Comparison of ENCODE assay signal across 22 mouse cellular contexts in the genomic region with DNA sequence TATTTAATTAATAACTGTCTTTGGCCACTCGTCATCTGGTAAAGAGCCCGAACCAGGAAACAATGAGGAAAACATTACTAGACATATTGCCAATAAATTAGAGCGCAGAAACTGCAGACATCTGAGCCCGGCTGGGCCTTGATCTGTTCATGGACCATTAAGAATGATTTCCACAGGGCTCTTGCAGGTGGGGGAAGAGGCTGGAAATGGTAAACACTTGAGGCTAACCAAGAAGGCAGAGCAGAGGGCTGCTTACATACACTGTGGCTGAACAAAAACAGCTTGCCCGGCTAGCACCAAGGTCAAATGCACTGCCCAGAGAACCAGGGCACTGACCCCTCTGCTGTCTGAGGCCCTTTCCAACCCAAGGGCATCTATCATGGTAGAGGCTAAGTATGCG.
DNase-seq lines count a peak whose midpoint lies in the region; ATAC-seq and TF ChIP-seq lines count a peak whose summit lies in the region.
"Had no signal": no experiment of that assay in that cellular context is flagged by ENCODE, and none has a peak within 500 bp of the region (broad histone marks: within the 10 kb centered on the region; RNA-seq: fewer than 3 reads in every experiment).

No protein-coding gene starts in this region.

- no peak overlapping the region for H3K4me2 ChIP-seq in kidney, embryonic 16.5 days (replicated peaks; ENCODE audit: low read depth, low read length)
- H3K4me2 ChIP-seq in embryonic facial prominence, embryonic 11.5 days (ENCODE audit: low read depth, low read length) = no peak overlapping the region
- no peak overlapping the region for H3K4me2 ChIP-seq in stomach, postnatal 0 days (replicated peaks; ENCODE audit: low read depth)
- H3K4me2 ChIP-seq: heart, embryonic 11.5 days; liver, embryonic 15.5 days; midbrain, embryonic 12.5 days had no signal

- H3K27ac ChIP-seq in kidney, embryonic 16.5 days (ENCODE audit: low read length) = no peak overlapping the region
- H3K27ac ChIP-seq in embryonic facial prominence, embryonic 11.5 days (replicated peaks; ENCODE audit: low read depth, low read length) = no peak overlapping the region
- no peak overlapping the region for H3K27ac ChIP-seq in stomach, postnatal 0 days (replicated peaks)
- H3K27ac ChIP-seq: gastrocnemius, adult 2 months; liver, embryonic 15.5 days; macrophage; midbrain, embryonic 12.5 days had no signal

- 20% methylated on average over 6 of the region's 6 CpGs for WGBS in kidney, embryonic 16.5 days
- 49% methylated on average over 6 of the region's 6 CpGs for WGBS in embryonic facial prominence, embryonic 11.5 days
- WGBS in stomach, postnatal 0 days = 53% methylated on average over 6 of the region's 6 CpGs

- H3K9me3 ChIP-seq in kidney, embryonic 16.5 days (ENCODE audit: low read length) = no peaks in the 10 kb centered on the region
- no peaks in the 10 kb centered on the region for H3K9me3 ChIP-seq in embryonic facial prominence, embryonic 11.5 days (replicated peaks; ENCODE audit: control insufficient read depth, low read length)
- H3K9me3 ChIP-seq in stomach, postnatal 0 days (ENCODE audit: control insufficient read depth, low read length) = no peaks in the 10 kb centered on the region
- H3K9me3 ChIP-seq: liver, embryonic 15.5 days; midbrain, embryonic 12.5 days had no signal

- TF ChIP-seq CTCF in stomach, postnatal 0 days (IDR thresholded peaks at IDR 0.05; ENCODE audit: low read depth) = no peak

- ATAC-seq in kidney, embryonic 16.5 days (ENCODE audit: low FRiP score, low TSS enrichment) = peak; percentile 84
- ATAC-seq in embryonic facial prominence, embryonic 11.5 days (replicated peaks; ENCODE audit: insufficient number of reproducible peaks, low FRiP score, low TSS enrichment, low read depth) = no peak
- no peak for ATAC-seq in stomach, postnatal 0 days (ENCODE audit: low FRiP score, low TSS enrichment)
- ATAC-seq: forebrain, embryonic 16.5 days; hindbrain, embryonic 16.5 days; intestine, postnatal 0 days had no signal

- no peaks in the 10 kb centered on the region for H3K36me3 ChIP-seq in kidney, embryonic 16.5 days (ENCODE audit: insufficient read depth, low read length)
- H3K36me3 ChIP-seq in embryonic facial prominence, embryonic 11.5 days (replicated peaks; ENCODE audit: control insufficient read depth, insufficient read depth, low read depth, low read length) = no peaks in the 10 kb centered on the region
- H3K36me3 ChIP-seq in stomach, postnatal 0 days (ENCODE audit: control insufficient read depth, insufficient read depth, low read length) = no peaks in the 10 kb centered on the region
- H3K36me3 ChIP-seq: liver, embryonic 15.5 days; midbrain, embryonic 12.5 days had no signal

- no peak overlapping the region for H3K9ac ChIP-seq in kidney, embryonic 16.5 days (replicated peaks; ENCODE audit: low read length)
- no peak overlapping the region for H3K9ac ChIP-seq in embryonic facial prominence, embryonic 11.5 days (replicated peaks; ENCODE audit: low read length)
- no peak overlapping the region for H3K9ac ChIP-seq in stomach, postnatal 0 days (ENCODE audit: low read length)
- H3K9ac ChIP-seq: liver, embryonic 15.5 days; midbrain, embryonic 12.5 days had no signal

- H3K4me1 ChIP-seq in kidney, embryonic 16.5 days (ENCODE audit: insufficient read depth, low read length) = peaks cover 12% of the 10 kb centered on the region
- H3K4me1 ChIP-seq in embryonic facial prominence, embryonic 11.5 days (ENCODE audit: control insufficient read depth, insufficient read depth, low read length) = no peaks in the 10 kb centered on the region
- no peaks in the 10 kb centered on the region for H3K4me1 ChIP-seq in stomach, postnatal 0 days (replicated peaks; ENCODE audit: control insufficient read depth, insufficient read depth)
- H3K4me1 ChIP-seq: liver, embryonic 15.5 days; midbrain, embryonic 12.5 days had no signal

- no peak overlapping the region for H3K4me3 ChIP-seq in kidney, embryonic 16.5 days (ENCODE audit: low read length)
- H3K4me3 ChIP-seq in embryonic facial prominence, embryonic 11.5 days (ENCODE audit: low read depth, low read length) = no peak overlapping the region
- H3K4me3 ChIP-seq in stomach, postnatal 0 days (ENCODE audit: low read depth, low read length) = no peak overlapping the region
- H3K4me3 ChIP-seq: gastrocnemius, adult 2 months; liver, embryonic 15.5 days; midbrain, embryonic 12.5 days had no signal

- no peak for DNase-seq in kidney, adult 18-20 months
- peak; percentile 54 for DNase-seq in embryonic facial prominence, embryonic 11.5 days (ENCODE audit: low spot score)
- peak; percentile 74 for DNase-seq in forelimb bud, embryonic 11.5 days (ENCODE audit: low read depth, low spot score)
- peak; percentile 65 for DNase-seq in mesoderm, embryonic 11.5 days (ENCODE audit: low read depth, low spot score)
- DNase-seq in heart, postnatal 14 days = no peak
- DNase-seq in layer of hippocampus, postnatal 25 days (ENCODE audit: extremely low spot score in 1 of 2, low spot score in 1 of 2) = no peak
- DNase-seq in stomach, postnatal 0 days (ENCODE audit: low spot score) = no peak
- DNase-seq: adrenal gland, adult 2 months; cerebellum, adult 9-10 months; gastrocnemius, adult 2 months; heart, postnatal 10 days; left cerebral cortex, postnatal 4 days; right cerebral cortex, postnatal 14 days; thymus, adult 2 months had no signal

- no peaks in the 10 kb centered on the region for H3K27me3 ChIP-seq in kidney, embryonic 16.5 days (ENCODE audit: insufficient read depth, low read length)
- H3K27me3 ChIP-seq in embryonic facial prominence, embryonic 11.5 days (ENCODE audit: control insufficient read depth, insufficient read depth, low read length) = no peaks in the 10 kb centered on the region
- no peaks in the 10 kb centered on the region for H3K27me3 ChIP-seq in stomach, postnatal 0 days (ENCODE audit: control insufficient read depth, insufficient read depth, low read length)
- H3K27me3 ChIP-seq: liver, embryonic 15.5 days; midbrain, embryonic 12.5 days had no signal

- TF ChIP-seq EP300 in stomach, postnatal 0 days (optimal IDR thresholded peaks at IDR 0.05) = no peak

- intact Hi-C loops in heart, postnatal 14 days (cut with DNase I) = no loop called here

Comparison
In these comparisons a context has a peak if more than half of its experiments do, and no peak if none do; other contexts are left out.
1. DNase-seq: peak in embryonic facial prominence, embryonic 11.5 days (single experiment), forelimb bud, embryonic 11.5 days (single experiment) and mesoderm, embryonic 11.5 days (single experiment); none in kidney, adult 18-20 months (single experiment), heart, postnatal 14 days (0 of 2), layer of hippocampus, postnatal 25 days (0 of 2) and stomach, postnatal 0 days (single experiment).